Mouse (Mus musculus) WW6 (cell line): ENCODE results near the gene Dnah3.

ENCODE experiments used
- DNase-seq: peaks from one replicate; pipeline ENCODE4 v3.0.0-alpha.2; 2013; ENCODE audit warnings: low read depth, low spot score

Gene Dnah3

DNA sequence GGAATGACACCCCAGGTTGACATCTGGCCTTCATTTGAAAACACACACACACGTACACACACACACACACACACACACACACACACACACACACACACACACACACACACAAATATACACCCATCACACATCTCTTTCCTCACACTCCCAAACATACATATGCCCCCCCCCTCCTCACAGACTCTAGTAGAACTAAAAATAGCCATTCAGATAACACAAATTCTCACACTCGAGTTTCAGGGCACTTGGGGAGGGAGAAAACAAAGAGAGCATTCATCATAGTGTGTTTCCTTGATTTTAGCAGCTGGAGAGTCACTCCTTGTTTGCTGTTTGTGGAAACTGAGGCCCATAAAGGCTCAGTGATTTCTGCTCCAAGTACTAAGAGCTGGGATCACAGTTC is 41.1 kb downstream of the Dnah3 start:
- DNase-seq = no peak

DNA sequence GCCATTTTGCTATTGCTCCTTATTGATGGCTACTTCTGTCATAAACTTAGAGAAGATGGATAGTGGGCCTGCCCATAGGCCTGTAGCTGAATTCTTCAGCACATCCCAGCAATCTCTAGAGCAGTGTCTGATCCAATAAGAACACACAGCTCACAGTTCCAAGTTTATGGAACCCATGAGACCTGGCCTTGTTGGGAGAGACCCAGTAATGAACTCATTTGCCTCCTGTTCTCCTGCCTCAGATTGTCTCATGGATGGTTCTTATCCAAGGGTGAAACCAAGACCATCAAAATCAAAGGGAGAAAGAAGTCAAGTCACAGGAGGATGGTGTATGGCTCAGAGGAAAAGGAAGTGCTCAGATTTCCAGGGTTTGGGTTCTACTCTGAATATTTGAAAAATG is 44.6 kb downstream of the Dnah3 start:
- DNase-seq = no peak

GRCm38 (mm10) chr7:120043990-120044389 is 51.1 kb downstream of the Dnah3 start:
- DNase-seq = no peak

- DNase-seq = no peak
Measured at GRCm38 (mm10) chr7:120036422-120036821, 58.7 kb downstream of the Dnah3 start.

DNA sequence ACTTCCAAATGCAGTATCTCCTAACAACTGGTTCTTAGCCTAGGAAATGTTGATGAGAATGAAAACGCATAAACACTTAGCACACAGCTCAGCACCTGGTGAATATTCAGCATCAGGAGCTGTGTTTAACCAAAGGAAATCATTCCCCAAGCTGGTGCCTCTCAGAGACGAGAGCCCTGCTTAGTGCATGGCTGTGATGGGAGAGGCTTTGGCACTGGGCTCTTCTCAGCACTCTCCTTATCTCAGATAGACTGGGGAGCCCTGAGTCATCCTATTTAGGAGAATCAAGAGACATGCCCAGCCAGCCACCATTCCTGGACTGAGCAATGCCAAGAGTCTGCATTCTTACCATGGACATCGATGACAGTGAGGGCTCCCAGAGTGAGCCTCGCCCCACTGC is 60.1 kb downstream of the Dnah3 start:
- no peak for DNase-seq

- DNase-seq = no peak
Measured at GRCm38 (mm10) chr7:120034566-120034965, 60.5 kb downstream of the Dnah3 start.

DNA sequence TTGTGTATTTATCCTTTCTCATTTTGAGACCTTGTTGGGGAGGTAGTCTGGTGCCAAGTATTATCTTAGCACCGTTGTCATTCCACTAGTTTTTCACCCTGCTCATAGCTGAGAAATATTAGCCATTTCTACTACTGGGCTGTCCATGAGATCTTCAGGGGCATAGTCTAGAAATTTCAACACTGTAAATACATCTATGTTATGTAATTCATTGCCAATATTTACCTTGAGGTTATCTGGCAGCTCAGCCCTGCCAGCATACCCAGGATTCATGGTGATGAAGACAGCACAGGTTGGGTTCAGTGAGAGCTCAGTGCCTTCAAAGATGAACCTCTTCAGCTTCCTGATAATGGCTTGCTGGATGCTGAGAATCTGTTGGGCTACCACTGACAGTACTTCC is 66.4 kb downstream of the Dnah3 start:
- DNase-seq = no peak

- no peak for DNase-seq
Measured at GRCm38 (mm10) chr7:119997066-119997465, 98.0 kb downstream of the Dnah3 start.

- DNase-seq = no peak
Measured at GRCm38 (mm10) chr7:119985279-119985912, 109.7 kb downstream of the Dnah3 start.

DNA sequence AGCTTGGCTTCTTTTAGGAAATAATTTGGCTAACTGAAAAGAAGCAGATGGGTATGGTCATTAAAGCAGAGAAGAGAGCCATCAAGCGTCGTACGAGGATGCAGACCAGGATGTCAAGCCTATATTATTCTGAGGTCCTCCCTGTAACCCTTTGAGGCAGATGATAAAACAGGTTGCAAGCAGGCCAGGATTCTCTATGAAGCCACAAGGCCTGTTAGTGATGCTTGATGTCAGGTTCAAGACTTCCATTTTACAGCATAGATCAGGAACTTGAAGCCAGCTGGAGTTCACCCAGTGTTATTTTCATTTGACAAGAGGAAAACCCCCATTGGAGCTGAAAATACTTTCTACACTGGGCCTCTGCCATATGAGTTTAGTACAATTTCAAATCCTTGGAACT is 114.9 kb downstream of the Dnah3 start:
- no peak for DNase-seq

DNA sequence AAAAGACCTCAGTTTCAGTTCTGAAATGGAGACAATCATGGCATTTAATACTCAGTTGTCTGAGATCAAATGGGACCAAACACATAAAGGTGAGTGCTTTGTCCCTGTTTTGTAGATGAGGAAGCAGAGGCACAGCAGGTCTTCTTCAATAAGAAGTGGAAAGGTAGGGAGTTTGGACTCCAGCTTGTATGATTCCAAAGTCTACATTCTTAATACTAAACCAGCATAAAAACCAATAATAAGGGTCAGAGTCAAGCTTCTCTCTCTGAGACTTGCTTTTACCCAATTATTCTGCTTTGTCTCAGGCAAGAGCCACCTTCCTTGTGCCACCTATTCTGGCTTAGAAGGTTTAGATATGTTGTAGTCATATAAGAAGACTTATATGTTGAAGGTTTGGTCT is 116.5 kb downstream of the Dnah3 start:
- DNase-seq = no peak

- no peak for DNase-seq
Measured at GRCm38 (mm10) chr7:119977574-119977973, 117.5 kb downstream of the Dnah3 start.

GRCm38 (mm10) chr7:119976256-119976655 is 118.8 kb downstream of the Dnah3 start:
- DNase-seq = no peak

- DNase-seq = no peak
Measured at GRCm38 (mm10) chr7:119974214-119974613, 120.9 kb downstream of the Dnah3 start.

DNA sequence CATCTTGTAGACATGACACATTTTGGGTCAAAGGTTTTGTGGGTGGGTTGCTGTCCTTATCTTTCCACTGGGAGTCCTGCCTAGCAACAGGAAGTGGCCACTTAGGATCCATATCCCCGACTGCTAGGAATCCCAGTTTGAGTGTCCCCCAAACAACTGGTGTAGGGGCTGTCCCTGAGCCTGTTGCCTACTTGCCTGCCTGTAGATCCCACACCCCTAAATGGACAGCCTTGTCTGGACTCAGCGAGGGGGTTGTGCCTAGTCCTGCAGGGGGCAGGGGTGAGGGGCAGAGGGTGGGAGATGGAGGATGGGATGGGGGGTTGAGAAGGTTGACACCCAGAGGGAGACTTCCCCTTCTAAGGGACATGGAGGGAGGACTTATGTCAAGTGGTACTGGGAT is 125.8 kb downstream of the Dnah3 start:
- DNase-seq = no peak

DNA sequence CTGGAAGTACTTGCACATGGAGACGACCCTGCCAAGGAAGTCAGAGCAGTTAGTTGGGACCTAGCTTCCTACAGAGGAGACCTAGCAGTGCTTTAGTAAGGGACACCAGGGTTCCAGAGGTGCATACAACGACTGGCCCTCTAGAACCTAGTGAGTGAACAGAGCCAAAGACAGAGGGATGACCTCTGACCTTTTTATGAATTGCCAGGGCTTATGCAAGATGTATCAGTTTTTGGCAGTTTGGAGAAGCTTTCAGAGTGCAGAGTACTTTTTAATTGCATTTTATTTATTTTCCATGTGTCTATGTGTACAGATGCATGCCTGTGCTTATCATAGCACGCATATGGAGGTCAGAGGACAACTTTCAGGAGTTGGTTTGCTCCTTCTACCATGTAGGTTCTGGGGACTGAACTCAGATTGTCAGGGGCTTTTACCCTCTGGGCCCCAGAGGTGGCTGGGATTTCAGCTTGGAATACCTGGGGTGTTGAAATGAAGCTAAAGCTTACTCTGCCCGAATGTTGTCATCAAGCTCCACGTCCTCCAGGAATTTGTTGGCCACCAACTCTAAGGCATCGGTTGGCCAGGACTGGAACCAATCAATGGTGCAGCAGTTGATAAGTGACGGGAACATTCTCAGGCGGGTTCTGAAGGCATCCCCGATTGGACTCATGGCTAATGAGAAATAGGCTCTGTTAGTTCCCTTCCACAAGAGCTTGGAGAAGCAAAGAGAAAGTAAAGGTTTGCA is 129.3 kb downstream of the Dnah3 start:
- no peak for DNase-seq

- DNase-seq = no peak
Measured at GRCm38 (mm10) chr7:119965205-119965604, 129.9 kb downstream of the Dnah3 start.

DNA sequence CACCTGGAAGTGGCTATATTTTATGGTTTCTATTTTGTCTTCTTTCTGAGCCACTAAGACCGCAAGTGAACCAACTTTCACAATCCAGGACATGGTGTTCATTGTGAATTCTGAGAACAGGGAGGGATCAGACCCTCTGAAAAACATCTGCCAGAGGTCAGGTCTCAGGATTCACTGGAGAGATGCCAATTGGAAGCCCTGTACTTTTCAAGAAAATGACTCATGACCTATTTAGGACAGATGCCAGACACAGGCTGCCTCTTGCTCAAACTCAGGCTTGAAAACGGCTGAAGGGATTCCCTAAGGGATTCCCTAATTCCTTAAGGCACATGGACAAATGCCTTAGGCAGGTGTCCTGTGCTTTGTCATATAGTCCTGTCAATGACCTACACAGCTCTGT is 134.0 kb downstream of the Dnah3 start:
- DNase-seq = no peak

DNA sequence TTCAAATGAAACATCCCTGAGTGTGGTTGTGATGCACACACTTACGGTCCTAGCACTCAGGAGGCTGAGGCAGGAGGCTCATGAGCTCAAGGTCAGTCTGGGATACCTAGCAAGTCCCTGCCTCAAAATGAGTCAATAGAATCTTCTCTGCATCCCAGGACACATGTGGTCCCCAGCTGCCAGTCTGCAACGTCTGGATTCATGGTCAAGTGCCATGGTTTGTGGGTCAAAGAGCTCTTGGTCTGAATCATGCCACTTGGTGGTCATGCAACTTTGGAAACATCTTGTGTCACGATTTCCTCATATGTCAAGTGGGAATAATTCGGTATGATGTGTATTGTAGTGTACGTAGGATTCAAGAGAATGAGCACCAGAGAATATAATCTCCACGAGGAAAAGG is 134.5 kb downstream of the Dnah3 start:
- DNase-seq = no peak

GRCm38 (mm10) chr7:119960006-119960405 is 135.1 kb downstream of the Dnah3 start:
- no peak for DNase-seq

GRCm38 (mm10) chr7:119959491-119959890 is 135.6 kb downstream of the Dnah3 start:
- DNase-seq = no peak

GRCm38 (mm10) chr7:119959091-119959490 is 136.0 kb downstream of the Dnah3 start:
- no peak for DNase-seq

- DNase-seq = no peak
Measured at GRCm38 (mm10) chr7:119957421-119957820, 137.7 kb downstream of the Dnah3 start.
